Mouse (Mus musculus) MEL (cell line): ENCODE measurements around the gene Phf23.

Experiments
- CTCF ChIP-seq, 3 experiments: IDR thresholded peaks in 2 of 3; conservative IDR thresholded peaks in 1 of 3; 2 replicates each; pipeline ENCODE4 v1.5.1; 2011 to 2012; ENCODE audit warnings: low read length in 3 of 3, low read depth in 2 of 3, mild to moderate bottlenecking in 2 of 3, improper control_type of control experiment in 1 of 3, inconsistent platforms in 1 of 3, mixed read lengths in 1 of 3, moderate library complexity in 1 of 3; ENCODE audit not compliant: control insufficient read depth in 1 of 3, insufficient read depth in 1 of 3, poor library complexity in 1 of 3, severe bottlenecking in 1 of 3
- MAX ChIP-seq: IDR thresholded peaks from 2 replicates; pipeline ENCODE4 v1.6.1; 2011; ENCODE audit warnings: low read length, improper control_type of control experiment
- MAZ ChIP-seq: IDR thresholded peaks from 2 replicates; pipeline ENCODE4 v1.6.1; 2012; ENCODE audit warnings: low read depth, mild to moderate bottlenecking, inconsistent platforms, low read length, improper control_type of control experiment
- RAD21 ChIP-seq: IDR thresholded peaks from 2 replicates; pipeline ENCODE4 v1.6.1; 2011; ENCODE audit warnings: mild to moderate bottlenecking, low read depth, low read length, improper control_type of control experiment
- SIN3A ChIP-seq: IDR thresholded peaks from 2 replicates; pipeline ENCODE4 v1.6.1; 2012; ENCODE audit warnings: low read length, improper control_type of control experiment, inconsistent platforms
- TAL1 ChIP-seq: IDR thresholded peaks from 2 replicates; pipeline ENCODE4 v1.6.1; 2012; ENCODE audit warnings: mild to moderate bottlenecking, inconsistent platforms, low read length, moderate library complexity, mixed read lengths

DNA sequence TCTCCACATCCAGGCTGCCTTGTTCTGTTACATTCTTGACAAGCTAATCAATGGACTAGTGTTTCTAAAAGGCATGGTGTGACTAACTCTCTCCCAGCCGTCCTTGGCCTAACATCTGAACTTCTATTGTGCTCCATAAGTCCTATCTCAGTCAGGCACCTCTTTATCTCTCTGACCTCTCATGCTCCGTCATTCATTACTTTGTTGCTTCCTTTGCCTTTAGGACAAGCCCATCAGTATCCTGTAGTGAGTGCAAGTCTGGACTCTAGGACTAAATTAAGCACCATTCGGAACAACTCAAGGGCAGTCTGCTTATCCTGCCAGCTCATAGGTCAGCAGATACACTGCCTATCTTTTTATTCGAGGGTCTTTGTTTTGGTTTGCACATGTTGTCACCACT is 19.3 kb upstream of the Phf23 start:
- no peak for TF ChIP-seq MAX
- no peak for TF ChIP-seq SIN3A
- TF ChIP-seq CTCF (IDR thresholded peaks at IDR 0.05 in 2 of 3, conservative IDR thresholded peaks at IDR 0.05 in 1 of 3; ENCODE audit: control insufficient read depth in 1 of 3, insufficient read depth in 1 of 3, low read depth in 2 of 3, low read length in 3 of 3, poor library complexity in 1 of 3, severe bottlenecking in 1 of 3): no peak
- TF ChIP-seq TAL1: no peak
- TF ChIP-seq MAZ: no peak
- no peak for TF ChIP-seq RAD21
